Mouse (Mus musculus) lung, postnatal 10 days (tissue): ENCODE results near the gene Slc23a2.

Experiments used
- DNase-seq: peaks from one replicate; pipeline ENCODE4 v3.0.0; 2021

Slc23a2 gene

DNA sequence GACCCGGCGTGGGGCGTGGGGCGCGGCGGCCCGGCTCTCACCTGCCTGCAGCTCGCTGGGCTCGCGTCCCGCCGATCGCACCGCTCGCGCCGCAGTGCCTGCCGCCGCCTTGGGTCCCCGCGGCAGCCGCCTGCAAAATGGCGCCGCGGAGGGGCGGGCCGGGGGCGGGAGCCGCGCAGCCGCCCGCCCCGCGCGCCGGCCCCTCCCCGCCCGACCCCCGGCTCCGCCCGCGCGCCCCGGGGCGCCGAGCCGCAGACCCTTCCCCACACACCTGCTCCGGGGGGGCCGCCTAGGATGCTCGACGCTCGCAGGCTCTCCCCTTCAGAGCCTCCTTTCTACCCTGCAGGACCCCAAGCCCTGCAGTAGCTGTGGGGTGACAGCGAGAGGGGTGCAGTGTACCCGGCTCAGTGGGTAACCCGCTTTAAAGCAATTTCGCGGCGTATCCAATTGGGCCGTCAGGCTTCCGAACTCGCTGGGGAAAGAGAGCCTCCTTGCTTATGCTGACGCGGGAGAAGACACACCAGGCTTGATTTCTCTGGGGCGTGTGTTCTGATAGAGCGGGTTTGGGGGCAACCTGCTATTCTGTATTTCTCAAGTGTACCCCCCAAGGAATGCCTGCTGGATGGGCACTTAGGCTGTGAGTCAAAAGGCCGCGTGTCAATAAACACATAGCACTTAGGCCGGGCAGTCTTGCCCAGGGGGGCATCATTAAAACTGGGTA, at the start of gene Slc23a2:
TSS of gene Slc23a2 (minus strand) at position 138 of the 721 bp plus-strand sequence.
- peak; percentile 53 for DNase-seq

GRCm38 (mm10) chr2:132190602-132191161, 45.8 kb upstream of the Slc23a2 start:
- DNase-seq, result no peak

DNA sequence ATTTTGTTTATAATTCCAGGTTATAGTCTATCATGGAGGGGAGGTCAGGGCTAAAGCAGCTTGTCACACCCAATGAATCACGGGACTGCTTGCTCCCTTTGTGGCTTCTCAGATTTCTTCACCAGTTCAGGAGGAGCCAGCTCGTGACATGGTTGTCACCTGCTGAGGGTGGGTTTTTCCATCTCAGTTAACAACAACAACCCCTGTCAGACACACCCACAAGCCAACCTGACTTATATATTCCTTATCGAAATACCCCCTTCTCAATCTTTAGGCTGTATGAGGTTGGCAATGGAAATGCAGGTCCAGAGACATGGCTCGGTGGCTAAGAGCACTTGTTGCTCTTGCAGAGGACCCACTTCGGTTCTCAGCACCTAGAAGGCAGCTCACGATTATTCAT, 39.0 kb upstream of the Slc23a2 start:
- no peak for DNase-seq

GRCm38 (mm10) chr2:132180463-132181205, 35.7 kb upstream of the Slc23a2 start:
- no peak for DNase-seq

DNA sequence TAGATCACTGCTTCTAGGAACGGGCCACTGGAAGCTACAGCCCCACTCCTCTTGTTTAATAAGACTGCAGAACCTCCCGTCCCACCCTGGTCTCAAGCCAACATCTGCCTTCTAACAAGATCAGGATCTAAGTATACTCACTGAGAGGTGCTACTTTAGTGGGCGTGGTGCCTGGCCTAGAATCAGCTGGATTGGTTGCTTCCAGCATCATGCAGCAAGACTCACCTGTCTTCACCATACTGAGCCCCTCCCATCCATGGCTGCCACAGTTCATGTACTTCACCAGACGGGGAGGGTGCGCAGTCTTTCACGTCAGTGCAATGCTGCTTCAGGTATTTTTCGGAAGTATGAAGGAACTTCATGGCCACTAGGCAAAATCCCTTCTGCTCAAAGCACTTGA, 34.5 kb upstream of the Slc23a2 start:
- DNase-seq, result peak; percentile 14

DNA sequence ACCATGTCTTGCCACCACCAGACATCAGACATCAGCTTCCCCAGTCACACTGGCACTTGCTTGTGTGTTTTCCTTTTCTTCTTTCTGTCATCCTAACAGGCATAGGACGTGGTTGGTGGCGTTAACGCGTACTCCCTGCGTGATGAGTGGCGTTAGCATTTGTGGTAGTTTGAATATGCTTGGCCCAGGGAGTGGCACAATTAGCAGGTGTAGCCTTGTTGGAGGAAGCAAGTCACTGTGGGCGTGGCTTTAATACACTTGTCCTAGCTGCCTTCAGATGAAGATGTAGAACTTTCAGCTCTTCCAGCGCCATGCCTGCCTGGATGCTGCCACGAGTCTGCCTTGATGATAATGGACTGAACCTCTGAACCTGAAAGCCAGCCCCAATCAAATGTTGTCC, 32.5 kb upstream of the Slc23a2 start:
- DNase-seq, result no peak

- DNase-seq, result no peak
These were observed 31.5 kb upstream of the Slc23a2 start for GRCm38 (mm10) chr2:132176289-132176848.

GRCm38 (mm10) chr2:132174048-132174447, 29.1 kb upstream of the Slc23a2 start:
- DNase-seq, result no peak

DNA sequence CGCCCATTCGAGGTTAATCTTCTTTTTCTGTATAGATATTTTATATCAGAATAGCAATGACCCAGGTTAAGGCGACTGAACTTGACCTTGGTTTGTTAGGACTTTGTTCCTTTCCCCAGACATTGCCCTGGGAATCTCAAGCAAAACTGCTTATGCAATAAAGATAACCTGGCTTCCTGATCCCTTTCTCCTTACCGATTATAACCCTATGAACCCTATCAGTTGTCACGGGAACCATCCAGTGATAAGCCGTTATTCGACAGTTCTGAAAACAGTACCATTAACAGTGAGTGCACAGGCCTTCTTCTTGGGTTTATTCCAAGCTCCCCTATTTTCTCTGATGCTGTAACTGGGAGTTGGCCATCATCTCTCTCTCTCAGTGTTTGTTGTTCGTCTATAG, 27.0 kb upstream of the Slc23a2 start:
- DNase-seq, result no peak

DNA sequence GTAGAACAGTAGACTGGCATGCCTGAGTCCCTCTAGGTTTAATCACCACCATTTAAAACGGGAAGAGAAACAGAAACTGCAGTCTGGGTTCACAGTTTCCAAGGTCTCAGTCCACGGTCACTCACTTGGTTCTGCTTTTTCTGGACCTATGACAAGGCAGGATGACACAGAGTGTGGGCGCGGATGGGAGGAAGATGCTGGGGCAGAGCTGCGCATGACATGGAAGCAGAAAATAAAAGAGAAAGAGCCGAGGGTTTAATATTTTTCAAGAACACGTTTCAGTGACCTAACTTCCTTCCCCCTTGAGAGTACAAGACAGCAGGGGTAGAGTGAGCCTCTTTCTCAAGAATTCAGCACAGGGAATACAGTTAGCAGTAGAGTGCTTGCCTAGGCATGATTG, 24.2 kb upstream of the Slc23a2 start:
- DNase-seq, result no peak

DNA sequence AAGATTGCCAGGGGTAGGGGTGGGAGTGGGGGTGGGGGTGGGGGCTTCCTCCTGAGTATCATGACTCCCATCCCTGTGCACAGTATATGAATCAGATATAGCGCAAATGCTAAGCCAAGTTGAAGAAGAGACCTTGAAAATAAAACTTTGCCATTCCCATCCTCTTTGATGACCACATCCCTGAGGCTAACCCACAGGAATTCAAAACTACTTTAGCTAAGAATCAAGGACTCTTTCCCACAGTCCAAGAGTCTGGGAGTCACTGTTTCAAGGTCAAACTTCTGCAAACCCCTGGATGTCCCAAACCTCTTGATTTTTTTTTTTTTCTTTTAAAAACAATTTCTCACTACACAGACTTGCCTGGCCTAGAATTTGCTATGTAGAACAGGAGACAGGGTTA, 18.7 kb upstream of the Slc23a2 start:
- no peak for DNase-seq

GRCm38 (mm10) chr2:132157482-132157881, 12.6 kb upstream of the Slc23a2 start:
- DNase-seq, result no peak

GRCm38 (mm10) chr2:132152670-132153069, 7.8 kb upstream of the Slc23a2 start:
- no peak for DNase-seq

DNA sequence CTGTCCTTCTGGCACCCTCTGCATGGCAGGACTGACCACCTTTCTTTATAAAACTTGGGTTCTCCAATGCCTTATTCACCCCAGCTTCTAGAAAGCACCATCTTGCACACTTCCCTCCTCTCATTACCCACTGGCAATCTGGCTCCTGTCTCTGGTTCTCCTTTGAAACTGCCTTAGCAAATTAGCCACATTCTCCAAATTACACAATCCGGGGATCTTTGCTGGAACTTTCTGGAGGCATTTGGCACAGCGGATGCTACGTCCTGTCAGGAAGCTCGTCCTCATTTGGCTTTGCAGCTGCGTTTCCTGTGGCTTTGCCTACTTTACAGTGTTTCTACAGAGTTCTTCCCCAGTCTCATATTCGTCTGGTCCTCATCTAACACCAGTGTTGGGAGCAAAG, 6.7 kb upstream of the Slc23a2 start:
- DNase-seq, result peak; percentile 68

GRCm38 (mm10) chr2:132150926-132151325, 6.0 kb upstream of the Slc23a2 start:
- no peak for DNase-seq

GRCm38 (mm10) chr2:132146502-132146901, 1.6 kb upstream of the Slc23a2 start:
- DNase-seq, result peak; percentile 73

DNA sequence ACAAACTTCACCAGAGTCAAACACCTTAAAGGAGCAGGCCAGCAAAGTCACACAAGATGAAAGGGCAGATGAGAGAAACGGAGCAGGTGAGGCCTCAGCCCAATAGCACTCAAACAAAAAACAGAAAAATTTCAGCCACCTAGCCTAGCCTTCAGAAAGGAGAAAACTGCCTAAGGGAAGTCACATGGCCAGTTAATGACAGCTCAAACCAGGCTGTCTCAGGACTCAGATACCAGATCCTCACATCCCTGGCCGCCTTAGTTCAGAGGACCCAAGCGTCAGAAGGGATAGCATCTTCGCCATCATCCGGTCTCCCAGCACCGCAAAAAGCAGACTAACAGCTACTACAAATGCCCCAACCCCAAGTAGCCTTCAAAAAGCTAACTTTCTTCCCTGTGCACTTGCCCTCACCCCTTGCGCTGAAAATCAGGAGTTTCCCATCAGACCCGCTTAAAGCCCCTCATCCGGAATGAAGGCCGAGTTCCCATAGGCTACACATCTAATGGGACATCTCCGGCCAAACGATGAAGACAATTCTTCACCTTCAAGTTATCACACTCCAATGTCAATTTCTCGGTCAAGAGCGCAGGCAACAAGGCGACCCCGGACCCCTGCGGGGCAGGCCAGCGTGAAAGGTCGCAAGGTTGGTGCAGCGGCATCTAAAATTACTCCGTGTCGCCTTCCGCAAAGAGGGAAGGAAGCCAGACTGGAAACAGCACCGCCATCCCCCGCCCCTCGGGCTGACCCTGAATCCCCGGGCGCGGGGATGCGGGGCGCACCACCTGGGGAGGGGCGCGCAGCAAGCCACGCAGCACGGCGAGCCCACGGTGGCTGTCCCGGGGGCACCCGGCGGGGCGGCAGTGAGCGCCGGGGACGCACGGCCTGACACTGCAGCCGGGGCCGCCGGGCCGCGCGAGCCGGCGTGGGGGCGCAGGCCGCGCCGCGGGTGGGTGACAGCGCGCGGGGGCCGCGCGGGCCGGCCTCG, 673 bp downstream of the Slc23a2 start:
- peak; percentile 28 for DNase-seq

GRCm38 (mm10) chr2:132142606-132143005, 2.3 kb downstream of the Slc23a2 start:
- no peak for DNase-seq

GRCm38 (mm10) chr2:132140536-132140935, 4.4 kb downstream of the Slc23a2 start:
- no peak for DNase-seq

DNA sequence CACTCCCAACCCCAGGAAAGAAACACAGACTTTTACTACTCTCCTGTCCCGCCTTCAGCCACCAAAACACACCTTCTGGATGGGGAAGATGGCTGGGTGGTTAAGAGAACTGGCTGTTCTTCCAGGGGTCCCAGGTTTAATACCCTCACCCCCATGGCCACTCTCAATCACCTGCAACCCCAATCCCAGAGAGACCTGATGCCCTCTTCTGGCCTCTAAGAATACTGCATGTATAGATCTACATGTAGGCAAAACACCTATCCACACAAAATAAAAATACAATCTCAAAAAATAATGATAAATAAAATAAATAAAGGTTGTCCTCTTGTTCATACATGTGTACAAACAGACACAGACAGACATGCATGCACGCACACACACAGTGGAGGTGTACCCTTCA, 5.8 kb downstream of the Slc23a2 start:
- DNase-seq, result no peak

DNA sequence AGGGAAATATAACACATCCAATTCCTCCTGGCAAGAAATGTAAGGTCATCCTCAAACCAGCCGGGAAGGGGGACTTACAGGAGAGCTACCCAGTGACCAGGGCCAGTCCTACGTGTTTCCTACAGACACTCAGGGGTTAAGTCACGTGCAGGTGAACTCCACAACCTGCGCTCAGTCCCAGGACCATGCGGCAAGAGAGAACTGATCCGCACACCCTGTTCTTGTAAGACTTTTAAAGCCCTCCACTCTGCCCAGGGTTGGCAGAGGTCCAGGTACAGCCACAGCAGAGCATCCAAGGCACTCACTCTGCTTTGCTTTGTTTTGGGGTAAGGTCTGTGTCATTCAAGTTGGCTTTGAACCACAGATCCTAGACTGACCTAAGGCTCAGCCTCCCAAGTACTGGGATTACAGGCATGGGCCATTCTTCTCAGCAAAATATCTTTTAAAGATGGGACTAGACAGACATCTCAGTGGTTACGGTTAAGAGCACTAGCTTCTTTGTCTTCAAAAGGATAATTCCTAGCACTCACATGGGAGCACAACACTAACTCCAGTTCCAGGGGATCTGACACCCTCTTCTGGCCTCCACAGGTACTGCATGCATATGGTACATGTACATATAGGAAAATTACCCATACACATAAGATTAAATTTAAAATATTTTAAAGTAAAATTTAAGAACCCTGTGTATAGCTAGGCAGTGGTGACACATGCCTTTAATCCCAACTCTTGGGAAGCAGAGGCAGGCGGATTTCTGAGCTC, 8.9 kb downstream of the Slc23a2 start:
- peak; percentile 36 for DNase-seq

DNA sequence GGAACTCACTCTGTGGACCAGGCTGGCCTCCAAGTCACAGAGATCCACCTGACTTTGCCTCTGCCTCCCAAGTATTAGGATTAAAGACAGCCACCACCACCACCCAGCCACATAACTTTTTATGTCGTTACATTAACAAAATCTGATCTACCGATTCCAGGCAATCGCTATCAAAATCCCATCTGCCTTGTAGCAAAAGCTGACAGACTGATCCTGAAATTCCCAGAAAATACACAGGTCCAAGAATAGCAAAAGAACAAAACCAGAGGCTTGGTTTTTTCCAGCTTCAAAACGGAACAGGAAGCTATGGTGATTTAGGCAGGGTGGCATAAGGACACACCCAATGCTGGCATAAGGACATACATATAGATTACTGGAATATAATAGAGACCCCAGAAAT, 10.2 kb downstream of the Slc23a2 start:
- no peak for DNase-seq
